Mouse (Mus musculus): ENCODE measurements around the gene Fam172a.

GRCm38 (mm10) chr13:77982852-77983202 is 281.0 kb downstream of the Fam172a start:
- TF ChIP-seq CTCF (IDR thresholded peaks at IDR 0.05; ENCODE audit: borderline replicate concordance, insufficient read depth, low read depth, low read length) (no peak), POLR2A (IDR thresholded peaks at IDR 0.05; ENCODE audit: borderline replicate concordance, insufficient read depth, low read length) (no peak)

All from cerebellum, adult 2 months (tissue).